Mouse (Mus musculus): Measurements from ENCODE around the gene Mepce.

The Mepce gene

DNA sequence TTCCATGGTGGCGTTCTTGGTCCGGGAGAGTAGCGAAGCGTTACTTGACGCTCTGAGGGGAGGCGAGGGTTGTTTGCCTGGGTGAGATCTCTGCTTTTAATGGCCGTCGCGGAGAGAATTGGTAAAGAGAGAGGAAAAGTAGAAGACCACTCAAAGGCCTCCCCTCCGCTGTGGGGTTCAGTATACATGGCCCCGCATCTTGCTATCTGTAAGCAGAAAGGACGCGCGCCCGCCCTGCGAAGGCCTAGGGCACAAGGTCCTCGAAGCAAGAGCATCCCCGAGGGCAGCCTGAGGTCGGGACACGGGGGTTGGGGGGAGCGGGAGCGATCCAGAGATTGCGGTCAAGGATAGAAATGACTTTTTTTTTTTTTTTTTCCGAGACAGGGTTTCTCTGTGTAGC is 716 bp upstream of the Mepce start:
- no peak for DNase-seq (ENCODE audit: low read depth)

DNA sequence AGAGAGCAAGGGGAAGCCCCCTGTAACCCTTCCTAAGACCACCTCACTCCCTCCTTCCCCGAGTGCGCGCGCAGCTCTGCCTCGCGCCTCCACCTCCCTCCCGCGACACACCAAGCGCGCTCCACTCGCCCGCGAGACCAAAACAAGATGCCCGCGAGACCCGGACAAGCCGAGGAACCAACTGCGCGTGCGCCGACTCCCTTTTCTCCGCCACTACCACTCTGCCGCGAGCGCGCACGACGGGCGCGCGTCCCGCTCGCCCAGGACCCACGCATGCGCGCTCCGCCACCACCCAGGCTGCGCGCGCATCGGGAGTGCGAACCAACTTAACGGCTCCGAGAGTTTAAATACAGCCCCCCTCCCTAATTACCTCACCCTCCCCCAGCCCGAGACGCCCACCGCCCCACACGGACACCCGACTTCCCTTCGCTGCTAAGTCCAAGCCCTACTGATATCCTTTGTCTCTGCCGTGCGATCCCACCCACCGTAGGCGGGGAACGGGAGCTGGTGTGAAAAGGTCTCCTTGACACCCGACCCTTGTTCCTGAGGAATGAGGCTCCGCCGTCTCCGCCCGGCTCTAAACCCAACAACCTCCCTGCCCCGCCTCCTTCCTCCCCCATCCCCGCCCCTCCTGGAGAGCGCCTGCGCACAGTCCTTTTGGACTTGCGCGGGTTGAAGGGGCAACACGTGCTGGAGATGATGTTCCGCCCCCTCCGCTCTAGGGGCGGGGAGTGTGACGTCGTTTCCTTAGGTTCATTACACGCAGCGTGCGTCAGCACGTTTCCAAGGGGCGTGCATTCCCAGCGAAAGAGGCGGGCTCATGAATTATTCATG is 1.1 kb downstream of the Mepce start:
- DNase-seq (ENCODE audit: low read depth), result peak; percentile 100

DNA sequence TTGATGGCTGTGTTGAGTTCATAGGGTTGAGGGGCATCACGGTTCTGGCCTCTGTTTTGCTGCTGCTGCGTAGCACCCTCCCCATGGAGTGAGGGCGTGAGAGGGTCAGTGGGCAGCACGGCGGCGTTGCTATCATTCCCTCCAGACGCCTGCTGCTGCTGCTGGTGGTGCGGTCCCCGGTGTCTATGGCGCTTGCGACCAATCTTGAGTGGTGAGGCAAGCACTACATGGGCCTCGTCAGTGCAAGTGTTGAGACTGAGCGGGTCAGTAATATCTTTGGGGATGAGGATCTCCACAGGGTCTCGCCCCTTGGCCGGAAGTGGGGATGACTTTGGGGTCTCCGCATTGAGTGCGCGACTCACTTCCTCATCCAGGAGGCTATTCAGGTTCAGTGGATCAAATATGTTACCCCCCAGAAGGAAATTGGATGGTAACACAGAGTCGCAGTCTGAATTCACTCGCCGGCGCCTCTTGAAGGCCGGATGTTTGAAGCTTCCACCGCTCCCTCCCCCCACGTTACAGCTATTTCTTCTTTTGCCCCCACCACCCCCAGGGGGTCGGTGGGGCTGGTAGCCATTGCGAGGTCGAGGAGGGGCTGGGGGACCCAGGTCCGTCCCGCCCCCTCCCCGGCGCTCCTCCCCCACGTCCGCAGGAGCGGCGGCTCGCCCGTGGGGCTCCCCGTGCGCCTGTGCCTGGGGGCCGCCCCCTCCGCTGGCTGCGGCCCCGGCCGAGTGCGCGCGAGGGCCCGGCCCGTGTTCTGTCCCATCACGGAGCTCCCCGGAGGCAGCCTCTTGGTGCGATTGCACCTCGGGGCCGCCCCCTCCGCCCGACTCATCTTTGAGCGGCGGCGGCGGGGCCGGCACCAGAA is 2.1 kb downstream of the Mepce start:
- no peak for DNase-seq (ENCODE audit: low read depth)

DNA sequence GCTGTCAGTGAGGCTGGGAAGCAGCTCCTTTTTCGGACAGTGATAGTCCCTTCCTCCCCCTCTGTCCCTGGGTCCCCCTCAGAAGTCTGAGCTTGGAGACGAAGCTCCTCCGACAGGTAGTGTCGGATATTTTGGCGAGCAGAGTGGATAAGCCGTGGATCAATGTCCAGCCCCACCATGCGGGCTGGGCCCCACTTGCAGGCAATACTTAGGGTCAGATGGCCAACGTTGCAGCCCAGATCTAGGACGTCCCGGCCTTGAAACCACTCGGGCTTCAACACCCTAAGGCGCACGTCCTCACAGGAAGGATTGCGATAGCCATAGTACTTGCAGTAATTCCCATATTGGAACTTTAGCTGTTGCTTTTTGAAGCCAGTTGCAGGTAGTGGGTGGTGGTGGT is 2.9 kb downstream of the Mepce start:
- DNase-seq (ENCODE audit: low read depth), result no peak

DNA sequence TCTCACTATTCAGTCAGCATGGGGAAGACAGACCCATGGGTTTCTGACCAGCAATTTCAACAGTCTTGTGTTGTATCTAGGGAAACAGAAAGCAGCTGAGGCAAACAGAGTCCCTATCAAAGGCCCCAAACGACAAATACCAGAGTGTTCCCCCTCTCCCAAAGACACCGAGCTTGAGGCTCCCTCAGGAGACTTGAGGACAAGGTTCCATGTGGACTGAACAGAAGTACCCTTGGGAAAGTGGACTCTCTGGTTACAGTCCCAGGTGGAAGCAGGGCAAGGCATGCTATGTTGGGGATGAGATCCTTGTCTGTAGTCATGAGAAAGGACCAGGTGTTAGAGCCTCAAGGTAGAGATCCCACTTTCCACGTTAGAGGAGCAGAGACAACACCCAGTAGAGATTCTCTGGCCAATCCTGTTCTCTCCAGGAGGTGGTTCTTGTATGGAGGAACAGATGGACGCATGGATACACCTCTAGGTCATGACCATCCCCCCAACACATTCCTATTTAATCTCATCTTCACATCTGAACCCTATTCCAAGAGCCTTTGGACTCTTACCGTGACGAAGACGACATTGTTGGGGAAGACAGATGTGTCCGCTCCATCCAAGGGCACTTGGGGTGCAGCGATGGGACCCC is 3.4 kb downstream of the Mepce start:
- no peak for DNase-seq (ENCODE audit: low read depth)

DNA sequence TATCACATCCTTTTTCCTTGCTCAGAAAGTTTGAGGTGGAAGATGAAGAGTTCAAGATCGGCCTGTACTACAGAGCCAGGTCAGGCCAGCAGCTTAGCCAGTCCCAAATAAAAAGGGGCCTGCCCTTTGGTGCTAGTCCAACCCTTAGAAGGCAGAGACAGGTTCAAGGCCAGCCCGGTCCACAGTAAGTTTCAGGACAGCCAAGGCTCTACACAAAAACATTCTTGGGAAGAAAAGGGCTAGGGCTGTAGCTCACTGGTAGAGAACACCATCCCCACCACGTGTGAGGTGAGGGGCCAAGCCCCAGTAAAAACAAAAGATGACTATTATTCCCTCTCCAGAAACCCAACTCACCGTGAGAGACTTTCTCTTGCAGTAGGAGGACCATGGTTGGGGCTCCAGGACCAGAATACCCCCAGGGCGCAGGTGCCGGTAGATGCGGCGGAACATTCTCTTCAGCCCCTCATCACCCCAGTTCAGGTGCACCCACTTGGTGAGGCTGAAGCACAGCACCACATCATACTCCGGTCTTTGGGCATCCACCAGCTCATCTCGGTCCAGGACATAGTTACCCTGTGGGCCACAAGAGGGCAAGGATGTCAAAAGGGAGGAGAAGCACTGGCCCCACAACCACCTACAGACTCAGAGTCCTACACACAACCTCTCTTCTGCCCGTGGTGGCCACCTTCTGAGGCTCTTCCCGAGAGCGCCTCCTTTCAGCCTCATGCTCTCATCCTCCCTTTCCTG is 4.5 kb downstream of the Mepce start:
- no peak for DNase-seq (ENCODE audit: low read depth)

DNA sequence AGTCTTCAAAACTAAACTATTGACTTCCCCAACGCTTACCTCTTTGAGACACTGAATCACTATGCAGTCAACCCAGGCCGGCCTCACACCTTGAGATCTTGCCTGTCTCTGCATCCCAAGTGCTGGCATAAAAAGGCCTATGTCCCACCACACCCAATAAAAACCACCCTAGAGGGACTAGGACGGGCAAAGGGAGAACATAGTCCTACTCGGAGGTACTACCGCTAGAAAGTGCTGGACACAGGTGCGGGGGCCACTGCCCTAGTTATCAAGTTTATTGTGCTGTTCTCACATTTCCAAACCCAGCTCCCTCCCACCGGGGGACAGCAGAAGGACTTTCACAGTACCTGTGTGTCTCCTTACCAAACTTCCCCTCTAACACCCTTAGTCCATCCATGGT is 5.8 kb downstream of the Mepce start:
- no peak for DNase-seq (ENCODE audit: low read depth)

DNA sequence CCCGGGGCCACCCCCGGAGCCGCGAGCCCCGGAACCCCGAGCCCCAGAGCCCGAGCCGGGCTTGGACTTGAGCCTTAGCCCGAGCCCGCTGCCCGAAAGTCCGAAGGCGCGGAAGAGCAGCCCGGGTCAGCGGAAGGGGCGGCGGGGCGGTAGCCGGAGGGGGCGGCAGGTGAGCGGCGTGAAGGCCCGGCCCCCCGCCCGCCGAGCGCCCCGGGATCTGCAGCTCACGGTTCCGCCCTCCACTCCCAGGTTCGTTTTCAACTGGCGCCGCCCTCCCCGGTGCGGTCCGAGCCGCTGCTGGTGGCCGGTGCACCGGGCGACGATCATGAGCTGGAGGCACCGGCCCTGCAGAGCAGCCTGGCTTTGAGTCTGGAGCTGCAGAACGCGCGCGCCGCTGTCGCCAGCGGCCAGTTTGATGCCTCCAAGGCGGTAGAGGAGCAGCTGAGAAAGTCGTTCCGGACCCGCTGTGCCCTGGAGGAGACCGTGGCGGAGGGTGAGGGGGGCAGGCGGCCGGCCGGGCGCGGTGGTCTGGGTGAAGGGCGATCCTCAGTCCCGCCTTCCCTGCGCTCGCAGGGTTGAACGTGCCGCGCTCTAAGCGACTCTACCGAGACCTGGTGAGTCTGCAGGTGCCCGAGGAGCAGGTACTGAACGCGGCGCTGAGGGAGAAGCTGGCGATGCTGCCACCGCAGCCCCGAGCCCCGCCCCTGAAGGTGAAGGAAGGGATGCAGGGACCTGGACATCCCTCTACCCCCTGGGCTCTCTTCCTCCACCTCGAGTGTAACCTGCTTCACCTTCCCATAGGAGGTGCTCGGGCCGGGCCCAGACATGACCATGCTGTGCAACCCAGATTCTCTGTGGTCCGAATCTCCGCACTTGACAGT is 8.2 kb downstream of the Mepce start:
- DNase-seq (ENCODE audit: low read depth), result no peak

DNA sequence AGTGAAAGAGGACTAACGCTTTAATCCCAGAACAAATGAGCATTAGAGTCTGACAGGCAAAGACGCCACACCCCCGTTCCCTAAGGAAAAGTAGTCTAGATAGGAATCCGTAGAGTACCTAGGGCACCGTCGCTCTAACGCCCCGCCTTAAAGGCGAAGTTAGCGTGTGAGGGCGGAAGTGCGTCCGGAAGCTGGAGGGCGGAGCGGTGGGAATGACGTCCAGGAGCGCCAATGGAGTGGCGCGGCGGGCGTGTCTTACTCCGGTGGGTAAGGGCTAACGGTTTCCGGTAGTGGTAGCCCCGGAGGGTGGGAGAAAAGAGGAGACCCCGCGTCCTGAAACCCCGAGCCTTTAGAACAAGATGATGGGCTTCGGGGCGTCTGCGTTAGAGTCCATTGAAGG is 8.8 kb downstream of the Mepce start, which contains the start of gene Ppp1r35:
TSS of gene Ppp1r35 (plus strand) at position 215 of the 400 bp plus-strand sequence.
- peak; percentile 91 for DNase-seq (ENCODE audit: low read depth)

DNA sequence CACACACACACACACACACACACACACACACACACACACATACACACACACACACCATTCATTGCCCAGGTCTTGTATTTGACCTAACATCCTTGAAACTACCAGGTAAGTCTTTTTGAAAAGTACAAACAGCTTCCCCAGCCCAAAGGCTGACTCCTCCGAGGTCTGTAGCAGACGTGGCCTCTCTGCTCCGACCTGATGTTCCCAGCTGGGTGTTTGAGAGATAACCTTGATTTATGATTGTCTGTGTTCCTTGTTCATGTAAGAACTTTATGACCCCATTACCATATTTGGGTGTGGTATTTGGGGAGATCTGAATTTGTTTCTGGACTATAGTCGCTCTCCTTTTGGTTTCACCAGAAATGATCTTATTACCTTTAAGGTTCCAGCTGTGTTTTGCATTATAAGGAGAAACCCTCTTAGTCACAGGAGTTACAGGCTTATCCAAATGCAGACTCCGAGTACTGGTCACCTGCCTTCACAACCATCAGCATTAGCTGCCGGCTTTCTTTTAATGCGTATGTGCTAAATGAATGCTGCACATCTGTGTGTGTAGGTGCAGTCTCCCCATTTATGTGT is 10.1 kb downstream of the Mepce start:
- no peak for DNase-seq (ENCODE audit: low read depth)

DNA sequence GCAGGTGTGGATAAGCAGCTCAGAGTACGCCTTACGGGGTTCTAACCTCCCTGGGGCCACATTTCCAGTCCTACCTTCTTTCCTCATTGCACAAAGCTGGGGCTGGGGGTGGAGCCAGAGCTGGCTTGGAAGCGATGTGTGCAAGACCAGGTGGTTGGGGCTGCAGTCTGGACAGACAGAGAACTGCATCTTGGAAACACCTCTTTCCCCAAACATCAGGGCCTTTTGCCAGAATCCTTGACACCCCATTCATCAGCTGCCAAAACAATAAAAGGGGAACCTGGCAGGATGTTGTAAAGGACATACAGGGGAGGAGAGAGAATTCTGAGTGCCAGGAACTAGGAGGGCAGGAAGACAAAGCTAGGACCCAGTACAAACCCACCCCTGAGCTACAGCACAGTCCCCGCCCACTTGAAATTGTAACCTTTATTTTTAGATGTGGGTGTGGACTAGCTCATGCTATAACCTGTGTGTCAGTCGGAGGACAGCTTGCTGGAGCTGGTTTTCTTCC is 11.0 kb downstream of the Mepce start:
- DNase-seq (ENCODE audit: low read depth), result no peak

DNA sequence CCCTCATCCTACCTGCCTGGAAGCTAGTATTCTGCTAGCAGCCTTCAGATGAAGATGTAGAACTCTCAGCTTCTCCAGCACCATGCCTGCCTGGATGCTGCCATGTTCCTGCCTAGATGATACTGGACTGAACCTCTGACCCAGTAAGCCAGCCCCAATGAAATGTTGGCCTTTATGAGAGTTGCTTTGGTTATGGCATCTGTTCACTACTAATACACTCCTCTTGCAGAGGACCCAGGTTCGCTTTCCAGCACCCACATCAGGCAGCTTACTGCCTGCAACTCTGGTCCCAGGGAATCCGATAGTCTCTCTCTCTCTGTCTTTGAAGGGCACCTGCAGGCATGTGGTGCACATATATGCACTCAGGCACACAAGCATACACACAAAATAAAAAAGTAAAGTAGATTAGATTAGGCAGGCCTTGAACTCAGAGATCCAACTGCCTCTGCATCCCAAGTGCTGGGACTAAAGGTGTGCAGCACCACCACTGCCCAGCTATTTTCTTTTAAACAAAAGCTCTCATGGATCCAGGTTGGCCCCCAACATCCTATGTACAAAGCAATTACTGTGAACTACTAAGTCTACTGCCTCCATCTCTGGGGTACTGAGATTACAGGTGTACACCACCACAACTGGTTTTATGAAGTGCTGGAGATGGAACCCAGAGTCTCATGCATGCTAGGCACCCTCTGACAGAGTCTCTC is 11.7 kb downstream of the Mepce start:
- DNase-seq (ENCODE audit: low read depth), result no peak

DNA sequence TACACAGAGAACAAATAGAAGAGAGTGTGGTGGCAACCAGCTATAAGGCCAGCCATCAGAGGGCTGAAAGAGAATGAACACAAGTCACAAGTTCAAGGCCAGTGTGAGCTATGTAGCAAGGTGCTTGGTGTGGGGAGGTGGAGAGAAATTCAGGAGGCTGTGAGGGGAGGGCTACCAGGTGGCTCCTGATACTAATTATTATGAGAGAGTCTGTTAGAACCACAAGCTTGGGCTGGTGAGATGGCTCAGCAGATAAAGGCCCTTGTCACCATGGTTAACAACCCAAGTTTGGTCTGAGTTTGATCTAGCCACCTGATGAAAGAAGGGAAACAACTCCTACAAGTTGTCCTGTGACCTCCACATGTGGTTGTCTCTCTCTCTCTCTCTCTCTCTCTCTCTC is 14.7 kb downstream of the Mepce start:
- no peak for DNase-seq (ENCODE audit: low read depth)

DNA sequence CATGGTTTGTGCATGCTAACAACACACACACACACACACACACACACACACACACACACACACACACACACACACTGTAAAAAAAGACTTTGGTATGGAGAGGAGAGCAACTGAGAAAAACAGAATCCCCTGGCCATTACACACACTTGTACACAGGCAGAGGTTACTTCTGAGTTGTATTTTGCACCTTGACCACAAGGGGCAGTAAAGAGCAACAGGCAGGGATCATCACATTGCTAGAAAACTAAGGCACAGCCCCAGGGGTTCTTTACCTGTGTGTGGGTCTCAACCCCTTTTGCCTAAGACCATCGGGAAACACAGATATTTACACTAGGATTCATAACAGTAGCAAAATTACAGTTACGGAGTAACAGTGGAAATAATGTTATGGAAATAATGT is 16.7 kb downstream of the Mepce start:
- no peak for DNase-seq (ENCODE audit: low read depth)

DNA sequence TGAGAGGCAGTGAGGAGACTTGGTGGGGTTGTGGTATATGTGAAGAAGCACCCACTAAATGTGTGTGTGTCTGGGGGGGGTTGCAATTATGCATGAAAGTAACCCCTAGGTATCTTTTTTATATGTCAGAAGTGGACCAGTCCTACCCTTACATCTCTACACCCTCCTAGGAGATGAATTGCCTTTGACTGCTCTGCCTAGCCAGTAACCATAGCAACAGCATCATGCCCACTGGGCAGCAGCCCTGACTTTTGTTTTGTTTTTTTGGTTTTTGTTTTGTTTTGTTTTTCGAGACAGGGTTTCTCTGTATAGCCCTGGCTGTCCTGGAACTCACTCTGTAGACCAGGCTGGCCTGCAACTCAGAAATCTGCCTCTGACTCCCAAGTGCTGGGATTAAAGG is 19.0 kb downstream of the Mepce start:
- no peak for DNase-seq (ENCODE audit: low read depth)

DNA sequence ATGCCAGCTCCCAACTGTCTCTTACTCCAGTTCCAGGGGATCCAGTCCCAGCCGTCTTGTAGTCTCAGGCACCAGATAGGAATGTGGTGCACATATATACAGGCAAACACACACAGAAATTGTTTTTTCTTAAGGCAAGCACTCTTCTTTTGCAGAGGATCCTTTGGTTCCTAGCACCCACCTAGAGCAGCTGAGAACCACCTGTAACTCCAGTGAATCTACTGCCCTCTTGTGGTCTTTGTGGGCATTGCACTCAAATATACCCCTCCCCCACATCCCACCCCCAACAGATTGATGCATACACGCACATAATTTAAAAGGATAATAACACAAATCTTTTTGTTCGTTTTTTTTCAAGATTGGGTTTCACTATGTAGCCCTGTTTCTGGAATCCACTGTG is 21.2 kb downstream of the Mepce start:
- no peak for DNase-seq (ENCODE audit: low read depth)

DNA sequence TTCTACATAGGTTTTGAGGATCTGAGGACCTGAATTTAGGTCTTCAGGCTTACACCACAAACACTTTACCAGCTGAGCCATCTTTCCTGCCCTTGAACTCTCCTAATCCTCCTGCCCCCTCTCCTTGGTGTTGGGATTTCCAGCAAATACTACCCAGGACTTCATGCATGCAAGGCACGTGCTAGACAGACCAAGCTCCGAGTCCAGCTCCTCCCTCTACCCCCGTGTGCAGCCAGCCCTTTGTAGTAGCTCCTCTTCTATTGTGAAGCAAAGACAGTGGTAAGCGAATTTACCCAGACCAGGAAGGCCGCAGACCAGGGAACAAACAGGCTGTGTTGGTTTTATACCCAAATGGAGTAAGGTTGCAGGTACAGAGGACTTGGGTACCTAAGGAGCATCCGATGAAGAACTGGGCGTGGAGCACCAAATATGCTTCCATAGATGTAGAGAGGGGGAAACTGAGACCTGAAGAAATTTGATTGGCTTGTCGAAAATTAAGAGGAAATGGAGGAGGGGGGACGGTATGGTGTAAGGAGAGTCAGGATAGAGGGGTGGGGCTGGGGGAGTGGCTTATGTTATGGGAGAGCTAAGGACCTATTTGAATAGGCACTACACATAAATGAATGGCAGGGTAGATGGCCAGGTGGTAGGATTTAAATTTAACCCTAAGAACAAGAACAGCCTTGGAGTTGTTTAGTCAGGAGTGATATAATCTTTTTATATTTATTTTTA is 22.7 kb downstream of the Mepce start:
- DNase-seq (ENCODE audit: low read depth), result no peak

DNA sequence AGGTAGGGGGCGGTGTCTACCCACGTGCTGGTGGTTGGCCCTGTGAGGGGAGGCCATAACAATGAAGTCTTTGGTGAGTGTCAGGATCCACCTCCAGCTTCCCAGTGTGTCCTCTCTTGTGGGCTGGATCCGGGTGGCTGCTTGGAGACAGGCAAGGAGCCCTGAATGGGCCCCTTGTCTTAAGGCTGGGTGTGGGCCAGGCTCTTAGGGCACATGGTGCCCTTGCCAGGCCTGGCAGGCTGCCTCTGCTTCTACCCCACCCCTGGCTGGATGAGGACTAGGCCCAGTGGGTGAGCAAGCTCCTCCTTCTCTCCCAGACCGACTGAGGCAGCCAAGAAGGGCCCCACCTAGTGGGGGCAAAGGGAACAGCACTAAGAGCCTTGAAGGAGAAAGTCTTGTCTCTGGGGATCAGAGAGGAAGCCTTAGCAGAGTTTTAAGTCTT is 27.5 kb downstream of the Mepce start:
- no peak for DNase-seq (ENCODE audit: low read depth)

DNA sequence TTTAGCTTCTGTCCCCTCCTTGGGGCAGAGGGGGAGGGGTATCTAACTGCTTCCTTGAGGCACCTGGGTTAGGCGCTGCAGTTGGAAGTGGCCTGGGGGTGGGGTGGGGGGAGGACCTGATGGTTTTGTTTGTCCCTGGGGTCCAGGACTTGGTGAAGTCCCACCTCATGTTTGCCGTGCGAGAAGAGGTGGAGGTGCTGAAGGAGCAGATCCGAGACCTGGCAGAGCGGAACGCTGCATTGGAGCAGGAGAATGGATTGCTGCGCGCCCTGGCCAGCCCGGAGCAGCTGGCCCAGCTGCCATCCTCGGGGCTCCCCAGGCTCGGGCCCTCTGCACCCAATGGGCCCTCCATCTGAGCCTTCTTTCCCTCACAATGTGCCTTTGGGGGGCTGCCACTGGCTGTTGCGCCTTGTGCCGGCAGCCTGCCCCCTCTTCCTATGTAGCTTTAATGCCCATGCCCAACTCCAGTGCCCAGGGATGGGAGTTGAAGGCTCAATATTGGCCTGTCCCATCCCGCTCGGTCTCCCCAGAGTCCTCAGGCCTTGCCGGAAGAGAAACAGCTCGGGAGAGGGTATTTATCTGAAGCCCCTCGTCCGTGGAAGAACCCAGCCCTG is 28.4 kb downstream of the Mepce start:
- no peak for DNase-seq (ENCODE audit: low read depth)

Measured in c-Kit-positive CD71-negative TER-119-negative erythroid progenitor cells, embryonic 14.5 days (primary cell).